Mouse (Mus musculus) lung, postnatal 10 days (tissue): ENCODE results near the gene Fstl5.

ENCODE experiments used
- DNase-seq: peaks from one replicate; pipeline ENCODE4 v3.0.0; 2021

The Fstl5 gene

GRCm38 (mm10) chr3:76567346-76567745, 493.3 kb downstream of the Fstl5 start:
- no peak for DNase-seq

GRCm38 (mm10) chr3:76572478-76572877, 498.4 kb downstream of the Fstl5 start:
- DNase-seq = no peak

- DNase-seq = no peak
These were observed 499.0 kb downstream of the Fstl5 start for GRCm38 (mm10) chr3:76572920-76573541.

DNA sequence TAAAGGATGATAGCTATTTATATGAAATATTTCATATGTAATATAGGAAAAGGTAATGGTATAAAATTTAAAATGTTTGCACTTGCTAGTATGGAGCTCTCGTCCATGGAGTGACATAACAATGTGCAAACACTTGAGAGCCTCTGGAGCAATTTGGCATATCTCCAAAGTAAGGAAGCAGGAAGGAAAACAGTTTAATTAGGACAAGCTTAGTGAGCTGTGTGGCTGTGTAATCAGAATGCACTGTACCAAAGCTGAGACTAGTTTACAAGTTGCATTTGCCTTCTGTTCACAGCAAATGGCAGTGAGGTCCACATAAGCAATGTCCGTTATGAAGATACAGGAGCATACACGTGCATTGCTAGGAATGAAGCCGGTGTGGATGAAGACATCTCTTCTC, 519.1 kb downstream of the Fstl5 start:
- no peak for DNase-seq

DNA sequence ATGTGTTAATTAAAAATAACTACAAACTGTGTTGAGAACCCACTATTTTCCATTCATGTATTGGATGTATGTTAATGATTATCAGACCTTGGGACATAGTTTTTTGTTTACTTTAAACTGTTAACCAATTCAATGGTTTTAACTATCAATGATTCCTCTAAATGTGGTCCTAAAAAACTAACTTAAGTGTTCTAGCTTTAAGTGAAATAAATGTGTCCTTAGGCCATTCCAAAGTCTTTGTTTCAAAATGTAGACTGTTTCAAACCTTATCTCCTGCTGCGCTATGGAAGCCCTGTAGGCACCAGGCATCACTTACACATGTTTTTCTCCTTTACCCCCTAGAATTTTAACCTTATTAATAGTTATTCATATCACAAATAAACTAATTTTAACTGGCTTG, 546.0 kb downstream of the Fstl5 start:
- no peak for DNase-seq

GRCm38 (mm10) chr3:76654243-76654642, 580.2 kb downstream of the Fstl5 start:
- DNase-seq = no peak

DNA sequence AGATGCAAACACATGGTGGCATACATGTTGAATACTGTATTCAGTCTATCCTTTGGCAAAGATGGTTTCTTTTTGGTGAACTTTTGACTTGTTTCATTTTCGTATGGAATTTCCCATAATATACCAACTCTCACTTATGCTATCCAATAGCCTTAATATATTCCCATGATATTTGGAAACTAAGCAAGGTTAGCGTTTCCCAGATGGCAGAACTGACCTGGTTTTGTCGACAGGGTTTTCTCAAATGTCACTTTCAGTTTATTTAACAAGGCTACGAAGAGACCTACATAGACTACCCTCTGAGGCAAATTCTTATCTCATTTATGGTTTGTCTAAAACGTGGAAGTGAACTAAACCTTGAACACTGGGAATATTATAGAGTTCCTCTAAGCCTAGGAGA, 596.8 kb downstream of the Fstl5 start:
- DNase-seq = no peak

GRCm38 (mm10) chr3:76676006-76676405, 601.9 kb downstream of the Fstl5 start:
- DNase-seq = no peak

GRCm38 (mm10) chr3:76679853-76680545, 605.9 kb downstream of the Fstl5 start:
- no peak for DNase-seq

DNA sequence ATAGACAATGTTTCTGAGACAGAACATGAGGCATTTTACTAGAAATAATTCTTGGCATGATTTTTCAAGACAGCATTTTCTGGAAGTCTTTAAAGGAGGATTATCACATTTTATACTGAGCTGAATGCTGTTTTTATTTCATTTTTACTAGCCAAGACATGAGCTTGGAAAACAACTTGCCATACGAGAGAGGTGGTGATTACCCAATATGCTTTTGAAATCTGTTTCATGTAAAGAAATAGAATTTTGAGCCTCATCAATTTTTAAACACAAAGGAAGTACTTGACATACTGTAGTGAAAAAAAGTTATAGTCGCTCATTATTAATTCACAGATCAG, 606.4 kb downstream of the Fstl5 start:
- DNase-seq = no peak

GRCm38 (mm10) chr3:76697134-76697629, 623.1 kb downstream of the Fstl5 start:
- DNase-seq = no peak

DNA sequence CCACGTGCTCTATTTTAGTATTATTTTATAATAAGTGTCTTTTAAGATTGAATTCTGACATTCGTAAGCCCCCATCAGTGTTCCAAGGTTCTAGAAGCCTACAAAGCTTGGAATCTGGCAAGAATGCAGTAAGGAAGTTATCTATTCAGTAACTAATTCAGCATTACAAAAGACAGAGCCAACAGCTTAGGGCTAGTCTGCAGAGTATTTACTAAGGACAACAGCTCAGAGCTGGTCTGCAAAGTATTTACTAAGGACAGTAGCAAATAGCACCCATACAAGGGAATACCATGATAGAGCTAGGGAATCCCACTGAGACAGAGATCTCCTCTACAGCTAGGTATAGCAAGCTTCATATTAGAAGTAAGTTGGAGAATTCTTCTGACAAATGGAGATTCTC, 665.2 kb downstream of the Fstl5 start:
- DNase-seq = no peak
